Mouse (Mus musculus): ENCODE measurements around the gene Slc5a4b.

- TF ChIP-seq GATA1 (IDR thresholded peaks at IDR 0.05; ENCODE audit: borderline replicate concordance, low read length) (no peak), FLI1 (IDR thresholded peaks at IDR 0.05; ENCODE audit: low read length) (no peak)
Measured at GRCm38 (mm10) chr10:76118741-76119140, 8.0 kb upstream of the Slc5a4b start.

All from megakaryocyte, embryonic 14.5 days (primary cell).